Mouse (Mus musculus) liver, adult 2 months (tissue): Measurements from ENCODE around the gene Clmn. TPM values are rescaled to one million over a fixed set of nuclear protein-coding genes. Genes with fewer than 3 reads are reported as not detected.
A peak's percentile ranks its signal among the peaks of the same experiment; 100 is the strongest.

ENCODE experiments used
- DNase-seq: peaks from one replicate; pipeline ENCODE4 v3.0.0-alpha.2; 2011; ENCODE audit warnings: low read depth, low spot score; ENCODE audit errors: extremely low read depth
- H3K27ac ChIP-seq: fragments of 200-500 bp; replicated peaks from 2 replicates; pipeline ENCODE4 v1.5.1; 2012; ENCODE audit warnings: low read depth, mild to moderate bottlenecking, control low read depth, inconsistent platforms, low read length; ENCODE audit not compliant: insufficient read depth
- H3K27me3 ChIP-seq: fragments of 200-500 bp; 2 replicates; pipeline ENCODE4 v1.6.1; 2012; ENCODE audit warnings: mild to moderate bottlenecking, moderate library complexity, low read length, inconsistent platforms; ENCODE audit not compliant: control insufficient read depth, insufficient read depth
- H3K36me3 ChIP-seq: fragments of 200-500 bp; 2 replicates; pipeline ENCODE4 v1.6.1; 2012; ENCODE audit warnings: low read length, inconsistent platforms; ENCODE audit not compliant: control insufficient read depth, insufficient read depth
- H3K4me1 ChIP-seq: fragments of 200-500 bp; 2 replicates; pipeline ENCODE4 v1.6.1; 2011; ENCODE audit warnings: low read length; ENCODE audit not compliant: control insufficient read depth, insufficient read depth
- H3K4me3 ChIP-seq: fragments of 200-500 bp; 2 replicates; pipeline ENCODE4 v1.5.1; 2011; ENCODE audit warnings: low read depth, mild to moderate bottlenecking, control low read depth, low read length, moderate library complexity; ENCODE audit not compliant: insufficient read depth
- H3K79me2 ChIP-seq: fragments of 200-500 bp; 2 replicates; pipeline ENCODE4 v1.6.1; 2012; ENCODE audit warnings: inconsistent platforms, mild to moderate bottlenecking, low read length, moderate library complexity; ENCODE audit not compliant: control insufficient read depth, insufficient read depth
- H3K9ac ChIP-seq: fragments of 200-500 bp; 2 replicates; pipeline ENCODE4 v1.6.1; 2012; ENCODE audit warnings: low read depth, mild to moderate bottlenecking, control low read depth, inconsistent platforms, low read length
- CTCF ChIP-seq: fragments of 200-500 bp; IDR thresholded peaks from 2 replicates; pipeline ENCODE4 v1.5.1; 2011; ENCODE audit warnings: low read depth, low read length, control low read depth
- POLR2A ChIP-seq: fragments of 200-500 bp; IDR thresholded peaks from 2 replicates; pipeline ENCODE4 v1.6.1; 2011; ENCODE audit warnings: low read length, control low read depth; ENCODE audit not compliant: insufficient read depth; ENCODE audit errors: extremely low read depth
- WGBS: fragments of 180-500 bp; shearing (Covaris S2); methylation state at CpG from one replicate; pipeline ENCODE4 v1.1.7; 2018; 5-methylcytosine and 5-hydroxymethylcytosine counted together
- polyA plus RNA-seq: library from polyadenylated mRNA; depleted of rRNA; stranded (reverse); fragments of >200 nt; gene quantifications from 2 replicates; pipeline ENCODE4 v1.2.3, GENCODE M21; 2012
- total RNA-seq: library from RNA; depleted of rRNA; stranded (reverse); fragments of >200 nt; gene quantifications from 2 replicates; pipeline ENCODE4 v1.2.3, GENCODE M21; 2014

Clmn gene
- total and polyA plus RNA-seq, 2 experiments: 13.7 to 20.4 TPM

DNA sequence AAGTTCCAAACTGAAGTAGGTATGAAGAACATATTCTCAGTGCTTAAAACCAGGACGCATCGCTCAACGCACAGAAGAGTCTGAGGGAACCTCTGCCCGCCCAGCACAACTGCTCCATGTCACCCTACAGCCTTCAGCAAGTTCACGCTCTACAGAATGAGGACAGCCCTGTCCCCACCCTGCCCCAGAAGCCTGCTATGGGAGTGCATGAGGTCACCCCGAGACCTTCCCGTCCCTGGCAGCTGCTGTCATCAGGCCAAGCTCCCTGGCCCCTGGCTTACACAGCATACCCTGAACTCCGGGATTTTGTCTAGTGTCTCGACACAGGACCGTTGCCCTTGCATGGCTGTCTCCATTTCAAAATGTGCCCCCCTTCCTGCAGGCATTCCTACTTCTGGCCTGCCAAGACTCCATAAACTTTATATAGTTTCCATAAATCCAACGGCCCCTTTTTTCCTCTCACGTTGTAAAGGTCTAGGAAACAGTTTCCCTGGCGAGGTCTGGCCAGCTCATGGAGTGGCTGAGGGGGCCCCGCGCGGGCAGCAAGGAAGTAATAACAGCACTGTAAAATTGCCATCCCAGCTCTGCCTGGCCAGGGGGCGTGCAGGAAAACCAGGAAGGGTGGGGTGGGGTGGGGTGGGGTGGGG lies 56.3 kb downstream of the Clmn start:
- no peaks in the 10 kb centered on the region for H3K4me1 ChIP-seq
- no peak overlapping the region for H3K27ac ChIP-seq
- TF ChIP-seq CTCF (no peak), POLR2A (no peak)
- H3K4me3 ChIP-seq: no peak overlapping the region
- H3K36me3 ChIP-seq: peaks cover 7% of the 10 kb centered on the region; the same call in 1 of the 2 replicates
- H3K79me2 ChIP-seq: peaks cover 52% of the 10 kb centered on the region
- H3K9ac ChIP-seq: no peak overlapping the region
- no peak for DNase-seq
- no peaks in the 10 kb centered on the region for H3K27me3 ChIP-seq
- 80% methylated on average over 17 of the region's 17 CpGs for WGBS

DNA sequence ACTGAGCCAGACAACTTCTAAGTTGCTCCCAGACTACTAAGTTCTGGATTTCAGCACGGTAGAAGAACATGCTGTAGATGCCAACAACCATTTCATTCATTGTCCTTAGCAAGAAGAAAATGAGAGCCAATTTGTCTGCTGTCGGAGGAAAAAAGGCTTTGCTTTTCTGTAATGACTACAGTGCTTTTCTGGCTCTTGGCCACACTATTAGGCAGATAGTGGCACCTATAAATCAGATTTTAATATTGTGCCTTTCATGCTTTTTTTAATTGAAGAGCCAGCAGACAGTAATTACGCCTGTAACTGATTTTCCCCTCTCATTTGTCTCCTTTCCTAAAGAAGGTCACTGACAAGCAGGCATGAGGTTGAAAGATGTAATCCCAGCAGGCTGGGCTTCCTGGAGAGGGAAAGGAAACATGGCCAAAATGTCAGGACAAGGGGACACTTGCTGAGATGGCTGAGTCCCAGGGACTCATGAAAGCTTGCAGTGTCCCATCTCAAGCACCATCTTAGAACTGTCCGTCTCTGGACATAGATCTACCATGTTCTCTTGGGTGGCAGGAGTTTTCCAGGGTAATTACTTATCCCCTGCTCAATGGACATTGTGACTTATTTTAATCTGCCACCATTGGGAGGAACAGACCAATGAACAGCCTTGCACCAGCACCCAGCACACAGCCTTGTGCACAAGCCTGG lies 58.0 kb downstream of the Clmn start:
- peaks cover 40% of the 10 kb centered on the region for H3K79me2 ChIP-seq
- no peaks in the 10 kb centered on the region for H3K27me3 ChIP-seq
- WGBS: 77% methylated on average over 4 of the region's 4 CpGs
- DNase-seq: no peak
- TF ChIP-seq CTCF: no peak
- TF ChIP-seq POLR2A: no peak
- no peak overlapping the region for H3K9ac ChIP-seq
- peaks cover 9% of the 10 kb centered on the region; the same call in 1 of the 2 replicates for H3K36me3 ChIP-seq
- H3K27ac ChIP-seq: no peak overlapping the region
- H3K4me3 ChIP-seq: no peak overlapping the region
- no peaks in the 10 kb centered on the region for H3K4me1 ChIP-seq

DNA sequence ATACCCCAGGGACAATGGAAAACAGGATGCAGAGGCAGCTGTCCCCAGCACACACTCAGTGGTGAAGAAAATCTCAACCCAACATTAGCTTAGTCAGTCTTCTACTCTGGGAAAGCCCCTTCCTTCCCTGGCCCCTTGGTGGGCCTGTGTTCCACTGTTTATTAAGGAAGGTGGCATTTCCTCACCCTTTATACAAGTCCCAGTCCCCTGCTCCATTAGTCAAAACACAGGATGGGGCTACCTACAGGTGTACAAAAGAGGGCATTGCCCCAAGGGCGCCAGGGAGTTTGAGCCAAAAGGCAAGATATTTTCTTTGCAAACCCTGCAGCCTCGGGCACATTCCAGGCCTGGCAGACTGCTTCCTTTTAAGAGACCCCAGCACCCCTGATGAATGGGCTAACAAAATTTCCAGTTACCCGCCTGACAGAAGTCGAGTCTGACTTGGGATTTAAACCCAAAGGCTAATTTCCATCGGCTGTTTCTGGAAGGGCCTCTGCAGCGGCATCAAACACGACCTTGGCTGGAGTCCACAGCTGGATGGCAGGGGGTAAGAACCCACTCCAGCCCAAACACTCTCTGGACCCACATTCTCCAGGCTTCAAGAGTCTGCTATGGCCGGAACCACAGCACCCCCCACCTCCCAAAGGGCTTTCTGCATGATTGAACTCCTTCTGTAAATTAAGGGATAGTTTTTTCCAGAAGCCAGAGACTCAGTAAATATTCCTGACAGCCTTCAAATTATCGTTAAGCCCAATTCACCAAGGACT lies 63.2 kb downstream of the Clmn start:
- no peak for DNase-seq

DNA sequence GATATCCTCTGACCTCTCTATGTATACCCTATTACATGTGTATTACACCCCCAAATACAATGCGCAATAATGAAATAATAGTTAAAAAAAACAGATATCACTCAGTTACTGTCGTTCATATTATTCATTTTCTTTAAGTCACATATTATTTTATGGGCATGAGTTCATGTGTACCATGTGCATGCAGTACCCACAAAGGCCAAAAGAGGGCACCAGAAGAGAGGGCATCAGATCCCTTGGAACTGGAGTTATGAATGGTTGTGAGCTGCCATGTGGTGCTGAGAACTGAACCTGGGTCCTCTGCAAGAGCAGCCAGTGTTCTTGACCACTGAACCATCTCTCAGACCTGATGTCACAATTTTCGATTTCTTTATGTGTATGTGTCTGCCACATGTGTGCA lies 65.5 kb downstream of the Clmn start:
- 92% methylated on average over 3 of the region's 3 CpGs for WGBS
- Histone ChIP-seq H3K27me3 (no peaks in the 10 kb centered on the region), H3K4me1 (peaks cover 4% of the 10 kb centered on the region; the same call in 1 of the 2 replicates), H3K36me3 (peaks cover 48% of the 10 kb centered on the region), H3K4me3 (no peak overlapping the region), H3K9ac (no peak overlapping the region), H3K27ac (no peak overlapping the region), H3K79me2 (no peaks in the 10 kb centered on the region)
- no peak for TF ChIP-seq POLR2A
- peak; percentile 26; the same call in 1 of the 2 replicates for TF ChIP-seq CTCF
- DNase-seq: no peak

More for the DNA sequence above, 63.2 kb downstream of the Clmn start:
- H3K4me1 ChIP-seq: peaks cover 4% of the 10 kb centered on the region; the same call in 1 of the 2 replicates
- 70% methylated on average over 9 of the region's 9 CpGs for WGBS
- peaks cover 40% of the 10 kb centered on the region for H3K36me3 ChIP-seq
- no peak overlapping the region for H3K9ac ChIP-seq
- H3K79me2 ChIP-seq: peaks cover 6% of the 10 kb centered on the region; the same call in 1 of the 2 replicates
- H3K27ac ChIP-seq: no peak overlapping the region
- TF ChIP-seq CTCF (no peak), POLR2A (no peak)
- no peak overlapping the region for H3K4me3 ChIP-seq
- no peaks in the 10 kb centered on the region for H3K27me3 ChIP-seq

DNA sequence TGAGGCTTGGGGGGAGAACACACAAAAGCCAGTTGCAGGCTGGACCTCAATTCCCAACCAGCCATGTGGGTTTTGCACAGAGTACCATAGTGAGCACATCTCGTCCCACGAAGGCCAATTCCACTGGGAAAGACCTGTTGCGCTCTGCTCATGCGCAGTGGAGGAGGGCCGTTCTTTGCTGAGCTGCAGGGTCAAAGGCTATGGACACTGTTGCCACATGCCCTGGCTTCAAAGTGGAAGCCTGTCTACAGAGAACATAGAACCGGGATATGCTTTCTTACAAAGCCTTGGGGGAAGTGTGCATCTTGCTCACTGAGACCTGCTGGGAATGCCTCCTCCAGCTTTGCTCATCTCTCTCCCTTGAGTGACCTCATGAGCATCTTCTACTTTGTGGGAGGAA lies 67.0 kb downstream of the Clmn start:
- H3K36me3 ChIP-seq: peaks cover 47% of the 10 kb centered on the region
- H3K27ac ChIP-seq: no peak overlapping the region
- no peaks in the 10 kb centered on the region for H3K27me3 ChIP-seq
- peak; percentile 72 for DNase-seq
- no peak overlapping the region for H3K4me3 ChIP-seq
- H3K4me1 ChIP-seq: peaks cover 4% of the 10 kb centered on the region; the same call in 1 of the 2 replicates
- WGBS: 38% methylated on average over 6 of the region's 6 CpGs
- no peak overlapping the region for H3K9ac ChIP-seq
- no peaks in the 10 kb centered on the region for H3K79me2 ChIP-seq
- TF ChIP-seq CTCF (no peak), POLR2A (no peak)
